Mouse (Mus musculus) hindbrain, postnatal 0 days (tissue): Measurements from ENCODE around the gene Mapk1ip1. TPM values are rescaled to one million over a fixed set of nuclear protein-coding genes. Genes with fewer than 3 reads are reported as not detected.

Experiments
- ATAC-seq: fragments of 200-750 bp; cut with Nextera tagmentation; 2 replicates; pipeline ENCODE4 v1.8.0; 2017; ENCODE audit warnings: mild to moderate bottlenecking, moderate TSS enrichment, moderate library complexity
- DNase-seq: peaks from one replicate; pipeline ENCODE4 v3.0.0-alpha.2; 2015; ENCODE audit warnings: low spot score
- H3K27ac ChIP-seq: fragments of 300-500 bp; sonication (generic); 2 replicates; pipeline ENCODE4 v1.5.1; 2014; ENCODE audit warnings: mild to moderate bottlenecking
- H3K27me3 ChIP-seq: fragments of 300-500 bp; sonication (generic); 2 replicates; pipeline ENCODE4 v1.6.1; 2014; ENCODE audit warnings: low read length, mixed read lengths; ENCODE audit not compliant: insufficient read depth
- H3K36me3 ChIP-seq: fragments of 300-500 bp; sonication (generic); 2 replicates; pipeline ENCODE4 v1.6.1; 2014; ENCODE audit warnings: low read length, mixed read lengths; ENCODE audit not compliant: insufficient read depth
- H3K4me1 ChIP-seq: fragments of 300-500 bp; sonication (generic); 2 replicates; pipeline ENCODE4 v1.6.1; 2014; ENCODE audit warnings: antibody characterized with exemption, low read length, mixed read lengths; ENCODE audit not compliant: insufficient read depth
- H3K4me2 ChIP-seq: fragments of 300-500 bp; sonication (generic); 2 replicates; pipeline ENCODE4 v1.6.1; 2014; ENCODE audit warnings: low read depth, mild to moderate bottlenecking, low read length, moderate library complexity, mixed read lengths
- H3K4me3 ChIP-seq: fragments of 300-500 bp; sonication (generic); 2 replicates; pipeline ENCODE4 v1.5.1; 2014; ENCODE audit warnings: low read length
- H3K9ac ChIP-seq: fragments of 300-500 bp; sonication (generic); replicated peaks from 2 replicates; pipeline ENCODE4 v1.6.1; 2014; ENCODE audit warnings: mild to moderate bottlenecking, low read length, moderate library complexity, mixed read lengths
- H3K9me3 ChIP-seq: fragments of 300-500 bp; sonication (generic); 2 replicates; pipeline ENCODE4 v1.6.1; 2016; ENCODE audit warnings: low read length, mixed read lengths
- CTCF ChIP-seq: IDR thresholded peaks from 2 replicates; pipeline ENCODE4 v1.5.1; 2016; ENCODE audit warnings: antibody characterized with exemption, control low read depth, low read depth
- WGBS: fragments of 180-500 bp; shearing (Covaris S2); extraction: QIAGEN DNeasy Blood & Tissue Kit; methylation state at CpG from one replicate; pipeline ENCODE4 v1.1.7; 2014; 5-methylcytosine and 5-hydroxymethylcytosine counted together
- polyA plus RNA-seq: library from polyadenylated mRNA; unstranded; fragments of >200 nt; fragmentation: Nextera tagmentation; extraction: Ambion mirVana; gene quantifications from 2 replicates; pipeline ENCODE4 v1.2.1, GENCODE M21; 2015
- total RNA-seq: library from RNA; depleted of rRNA; stranded (reverse); fragments of >200 nt; gene quantifications from 2 replicates; pipeline ENCODE4 v1.2.3, GENCODE M21; 2014; rRNA removed

The Mapk1ip1 gene
- total RNA-seq, result 40.8 and 46.1 TPM in 2 replicates
- polyA plus RNA-seq, result 30.6 and 32.4 TPM in 2 replicates

DNA sequence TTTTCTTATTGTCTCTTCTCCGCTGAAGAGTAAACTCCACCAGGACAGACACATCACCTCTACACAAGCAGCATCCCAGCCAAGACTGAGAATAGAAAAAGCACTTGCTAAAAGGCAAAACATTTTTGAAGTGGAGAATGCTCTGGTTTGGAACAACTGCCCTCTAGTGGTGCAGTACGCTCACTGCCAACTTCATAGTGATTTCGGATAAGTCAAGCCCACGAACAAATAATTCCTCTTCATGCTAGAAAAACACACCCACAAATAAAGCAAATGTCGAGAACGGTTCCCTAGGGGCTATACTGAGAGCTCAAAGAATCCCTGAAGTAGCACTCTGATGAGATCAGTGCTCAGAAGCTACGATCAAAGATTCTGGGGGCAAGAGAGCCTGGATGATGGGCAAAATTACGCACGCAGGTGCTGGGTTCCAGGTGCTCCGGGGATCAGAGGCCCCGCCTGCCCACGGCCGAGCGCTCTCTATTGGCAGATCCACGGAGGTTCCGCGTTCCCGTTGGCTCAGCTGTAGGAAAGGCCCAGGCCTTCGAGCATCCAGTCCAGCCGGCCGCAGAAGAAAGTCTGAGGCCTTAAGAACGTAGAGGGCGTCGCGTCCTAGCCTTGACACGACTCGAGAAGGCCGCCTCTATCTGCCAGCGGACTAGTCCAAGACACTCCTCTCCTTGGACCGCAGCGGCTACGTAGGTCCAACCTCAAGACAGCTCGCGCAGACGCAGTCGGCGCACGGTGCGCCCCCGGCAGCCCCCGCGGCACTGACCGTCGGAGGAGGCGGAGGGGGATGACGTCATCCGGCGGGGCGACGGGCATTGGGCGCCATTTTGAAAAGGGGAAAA is at the start of gene Mapk1ip1, which contains the start of gene Ppp2r2d:
Gene Mapk1ip1, minus strand, starts transcription at position 730 of the 848 bp plus-strand sequence.
Gene Ppp2r2d, plus strand, starts transcription at position 536 of the 848 bp plus-strand sequence.
- no peaks in the 10 kb centered on the region for H3K9me3 ChIP-seq
- peak within 1 kb of the TSS; percentile 98 for H3K27ac ChIP-seq
- ATAC-seq (peak; percentile 96), DNase-seq (peak; percentile 99)
- peaks cover 32% of the 10 kb centered on the region for H3K4me1 ChIP-seq
- H3K4me3 ChIP-seq, result peak within 1 kb of the TSS; percentile 97
- WGBS, result under 1% methylated on average over 43 of the region's 51 CpGs
- H3K9ac ChIP-seq, result peak within 1 kb of the TSS; percentile 96
- H3K4me2 ChIP-seq, result peak within 1 kb of the TSS; percentile 97
- H3K27me3 ChIP-seq, result no peaks in the 10 kb centered on the region
- peak; percentile 89 for TF ChIP-seq CTCF
- no peaks in the 10 kb centered on the region for H3K36me3 ChIP-seq

GRCm38 (mm10) chr7:138885365-138886289 is 39.6 kb upstream of the Mapk1ip1 start:
- no peak for TF ChIP-seq CTCF
- no peaks in the 10 kb centered on the region for H3K9me3 ChIP-seq
- H3K4me3 ChIP-seq, result no peak overlapping the region
- H3K27me3 ChIP-seq, result no peaks in the 10 kb centered on the region
- H3K4me1 ChIP-seq, result no peaks in the 10 kb centered on the region
- H3K4me2 ChIP-seq, result no peak overlapping the region
- ATAC-seq (no peak), DNase-seq (no peak)
- WGBS, result 86% methylated on average over 13 of the region's 13 CpGs
- H3K36me3 ChIP-seq, result peaks cover 25% of the 10 kb centered on the region
- no peak overlapping the region for H3K9ac ChIP-seq
- no peak overlapping the region for H3K27ac ChIP-seq

GRCm38 (mm10) chr7:138883724-138884123 is 37.7 kb upstream of the Mapk1ip1 start:
- Histone ChIP-seq H3K9me3 (no peaks in the 10 kb centered on the region), H3K9ac (no peak overlapping the region), H3K36me3 (peaks cover 41% of the 10 kb centered on the region), H3K4me1 (no peaks in the 10 kb centered on the region), H3K27me3 (no peaks in the 10 kb centered on the region), H3K27ac (no peak overlapping the region), H3K4me2 (no peak overlapping the region), H3K4me3 (no peak overlapping the region)
- no peak for TF ChIP-seq CTCF
- DNase-seq (no peak), ATAC-seq (no peak)
- WGBS, result 94% methylated on average over 3 of the region's 3 CpGs

- Histone ChIP-seq H3K4me1 (no peaks in the 10 kb centered on the region), H3K9ac (no peak overlapping the region), H3K4me2 (no peak overlapping the region), H3K36me3 (peaks cover 67% of the 10 kb centered on the region), H3K9me3 (no peaks in the 10 kb centered on the region), H3K27me3 (no peaks in the 10 kb centered on the region), H3K4me3 (no peak overlapping the region), H3K27ac (no peak overlapping the region)
- ATAC-seq (no peak), DNase-seq (no peak)
- WGBS, result 61% methylated on average over 3 of the region's 3 CpGs
- TF ChIP-seq CTCF, result no peak
These were observed 29.0 kb upstream of the Mapk1ip1 start for GRCm38 (mm10) chr7:138875031-138875430.

DNA sequence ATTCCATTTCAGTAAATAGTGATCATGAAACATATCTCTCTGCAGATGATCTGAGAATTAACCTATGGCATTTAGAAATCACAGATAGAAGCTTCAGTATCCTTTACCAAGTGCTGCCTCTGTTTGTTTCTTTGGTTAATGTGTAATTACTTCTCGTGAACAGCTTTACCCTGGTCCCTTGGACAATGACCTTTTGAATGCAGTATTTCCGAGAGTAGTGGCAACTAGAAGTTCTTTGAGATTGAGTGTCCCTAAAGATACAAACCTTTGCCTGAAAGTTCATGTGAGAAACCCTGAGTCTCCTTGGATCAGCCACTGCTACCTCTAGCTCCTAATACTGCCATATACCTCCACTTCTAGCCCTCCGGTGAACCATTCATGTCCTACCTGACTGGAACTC is 26.9 kb upstream of the Mapk1ip1 start:
- H3K27ac ChIP-seq, result no peak overlapping the region
- H3K9me3 ChIP-seq, result no peaks in the 10 kb centered on the region
- WGBS, result 88% methylated on average over 3 of the region's 3 CpGs
- H3K4me1 ChIP-seq, result no peaks in the 10 kb centered on the region
- peaks cover 63% of the 10 kb centered on the region for H3K36me3 ChIP-seq
- DNase-seq, result no peak
- no peak overlapping the region for H3K9ac ChIP-seq
- no peak overlapping the region for H3K4me3 ChIP-seq
- no peak overlapping the region for H3K4me2 ChIP-seq
- no peaks in the 10 kb centered on the region for H3K27me3 ChIP-seq
- no peak for TF ChIP-seq CTCF
- no peak for ATAC-seq

GRCm38 (mm10) chr7:138868316-138868715 is 22.2 kb upstream of the Mapk1ip1 start:
- Histone ChIP-seq H3K9me3 (no peaks in the 10 kb centered on the region), H3K36me3 (peaks cover 31% of the 10 kb centered on the region), H3K27ac (no peak overlapping the region), H3K27me3 (no peaks in the 10 kb centered on the region), H3K4me3 (no peak overlapping the region), H3K4me1 (no peaks in the 10 kb centered on the region), H3K4me2 (no peak overlapping the region), H3K9ac (no peak overlapping the region)
- no peak for DNase-seq
- no peak for ATAC-seq
- 86% methylated on average over 4 of the region's 4 CpGs for WGBS
- TF ChIP-seq CTCF, result no peak
